Mouse (Mus musculus) c-Kit-negative CD71-positive TER-119-positive erythroid progenitor cells, embryonic 14.5 days (primary cell): ENCODE data around the gene Gm16442.
"Not testable (repeated sequence)": the region's sequence is repeated elsewhere in the genome, so short reads cannot be mapped to it uniquely, and the experiment has no call there.

Source experiments
- DNase-seq: peaks from one replicate; pipeline ENCODE4 v3.0.0-alpha.2; 2013; ENCODE audit warnings: low read depth, low spot score

Gm16442 gene

DNA sequence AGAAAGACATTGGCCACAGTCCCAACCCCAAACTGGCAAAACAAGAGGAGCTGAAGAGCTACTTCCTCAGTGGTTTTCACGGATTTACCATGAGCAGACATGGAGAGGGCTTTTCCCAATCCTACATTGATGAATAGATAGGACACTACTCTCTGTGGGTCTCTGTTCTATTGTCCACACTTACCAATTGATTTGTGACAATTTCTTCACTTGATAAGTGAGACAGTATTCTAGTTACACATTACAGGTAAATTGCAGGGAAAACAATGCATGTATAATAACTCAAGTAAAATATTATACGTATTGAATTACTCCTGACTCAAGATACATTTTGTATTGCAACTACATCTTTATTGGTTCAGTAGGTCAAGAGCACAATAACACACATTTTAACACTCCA lies at the start of gene Gm16442:
TSS of gene Gm16442 (minus strand) at position 101 of the 400 bp plus-strand sequence.
- DNase-seq = not testable (repeated sequence)

DNA sequence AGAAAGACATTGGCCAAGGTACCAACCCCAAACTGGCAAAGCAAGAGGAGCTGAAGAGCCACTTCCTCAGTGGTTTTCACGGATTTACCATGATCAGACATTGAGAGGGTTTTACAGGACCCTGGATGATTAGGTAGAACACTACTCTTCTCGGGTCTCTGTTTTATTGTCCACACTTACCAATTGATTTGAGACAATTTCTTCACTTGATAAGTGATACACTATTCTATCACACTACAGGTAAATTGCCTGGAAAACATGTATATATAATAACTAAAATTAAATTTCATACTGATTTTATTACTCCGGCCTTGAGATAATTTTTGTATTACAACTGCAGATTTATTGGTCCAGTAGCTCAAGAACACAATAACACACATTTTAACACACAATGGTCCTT lies 45.9 kb upstream of the Gm16442 start, which contains the start of gene Vmn1r94:
TSS of gene Vmn1r94 (minus strand) at position 101 of the 400 bp plus-strand sequence.
- not testable (repeated sequence) for DNase-seq

DNA sequence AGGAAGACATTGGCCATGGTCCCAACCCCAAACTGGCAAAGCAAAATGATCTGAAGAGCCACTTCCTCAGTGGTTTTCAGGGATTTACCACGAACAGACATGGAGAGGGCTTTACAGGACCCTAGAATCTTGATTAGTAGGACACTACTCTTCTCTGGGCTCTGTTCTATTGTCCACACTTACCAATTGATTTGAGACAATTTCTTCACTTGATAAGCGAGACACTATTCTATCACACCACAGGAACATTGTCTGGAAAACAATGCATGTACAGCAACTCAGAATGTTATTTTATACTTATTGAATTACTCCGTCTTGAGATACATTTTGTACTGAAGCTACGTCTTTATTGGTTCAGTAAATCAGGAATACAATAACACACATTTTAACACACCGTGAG lies 16.6 kb upstream of the Gm16442 start, which contains the start of gene Vmn1r93:
TSS of gene Vmn1r93 (minus strand) at position 101 of the 400 bp plus-strand sequence.
- not testable (repeated sequence) for DNase-seq

DNA sequence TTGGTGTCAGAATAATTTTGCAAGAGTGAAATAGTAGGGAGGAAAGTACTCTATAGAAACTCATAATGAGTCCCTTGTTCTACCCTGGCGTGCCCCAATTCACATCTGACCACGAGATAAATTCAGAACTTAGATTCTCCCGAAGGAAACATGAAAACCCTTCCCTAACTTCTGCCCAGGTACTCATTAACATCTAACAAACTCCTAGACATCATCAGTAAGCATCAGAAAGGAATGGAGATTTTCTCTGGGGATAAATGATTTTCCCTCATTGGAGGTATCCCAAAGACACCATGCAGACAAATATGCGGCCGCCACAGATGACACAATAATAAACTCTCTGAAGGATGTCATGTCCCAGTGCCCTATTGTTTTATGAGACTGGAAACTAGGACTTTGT lies 23.0 kb downstream of the Gm16442 start, which contains the start of gene Vmn1r91:
TSS of gene Vmn1r91 (plus strand) at position 301 of the 400 bp plus-strand sequence.
- not testable (repeated sequence) for DNase-seq

DNA sequence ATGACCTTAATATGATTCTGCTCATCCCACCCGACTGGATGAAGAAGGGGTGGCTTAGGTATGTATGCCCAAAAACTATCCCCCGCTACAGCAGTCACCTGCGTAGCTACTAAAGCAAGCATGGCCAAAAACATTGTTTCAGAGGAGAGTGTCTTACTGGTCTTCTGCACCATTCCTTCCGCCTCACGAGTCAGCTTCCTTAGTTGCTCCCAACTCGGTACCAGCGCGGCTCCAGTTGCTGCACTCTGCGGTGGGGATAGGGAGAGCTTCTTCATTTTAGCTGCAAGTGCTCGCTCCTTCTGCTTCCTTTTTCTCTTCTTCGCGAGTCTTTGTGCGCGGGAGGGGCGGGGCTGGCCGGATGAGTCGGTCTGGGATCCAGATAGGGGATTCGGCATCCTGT lies 44.3 kb downstream of the Gm16442 start:
- not testable (repeated sequence) for DNase-seq
